Mouse (Mus musculus): Measurements from ENCODE around the gene Tomm40.

DNA sequence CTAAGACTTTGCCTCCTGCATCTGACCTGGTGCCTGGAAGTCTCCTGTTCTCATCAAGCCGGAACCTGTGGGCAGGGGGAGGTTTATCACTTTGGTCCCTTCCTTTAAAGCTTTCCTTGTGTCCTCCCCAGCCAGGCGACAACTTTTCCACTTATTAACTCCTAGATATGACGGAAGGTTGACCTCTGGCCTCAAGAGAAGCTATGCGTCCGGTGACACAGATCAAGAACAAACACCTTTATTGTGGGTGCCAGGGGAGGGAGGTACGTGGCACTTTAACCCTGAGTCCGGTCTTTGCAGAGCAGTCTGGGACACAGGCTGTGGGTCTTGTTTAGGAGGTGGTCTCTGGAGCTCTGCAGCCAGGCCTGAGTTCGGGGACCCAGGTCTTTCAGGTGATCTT, 37.4 kb downstream of the Tomm40 start, which contains the start of gene Apoc2:
- no peak for TF ChIP-seq POLR2A (IDR thresholded peaks at IDR 0.05; ENCODE audit: insufficient read length, low read depth)
- no peak for TF ChIP-seq E2F4 (IDR thresholded peaks at IDR 0.05; ENCODE audit: insufficient read depth)

All from myocyte (in vitro differentiated cells).